Mouse (Mus musculus) liver, embryonic 14.5 days (tissue): ENCODE measurements at regions not wholly inside any gene's neighbourhood (a gene's known extent, or its start where the extent isn't known, plus 50 kb on each side); places are given as distances from the start of the nearest gene placed in this dataset.

Experiments
- ATAC-seq: fragments of 200-750 bp; cut with Nextera tagmentation; 2 replicates; pipeline ENCODE4 v1.8.0; 2017; ENCODE audit warnings: moderate number of reproducible peaks, mild to moderate bottlenecking, moderate library complexity; ENCODE audit not compliant: insufficient read depth
- DNase-seq, 3 experiments: peaks; one replicate each; pipeline ENCODE4 v3.0.0-alpha.2; 2012 to 2013; ENCODE audit warnings: low read depth in 3 of 3, low spot score in 3 of 3
- H3K27ac ChIP-seq: fragments of 300-500 bp; sonication (generic); 2 replicates; pipeline ENCODE4 v1.5.1; 2014; ENCODE audit warnings: moderate library complexity, mild to moderate bottlenecking, control low read depth, inconsistent platforms
- H3K27me3 ChIP-seq: fragments of 300-500 bp; sonication (generic); 2 replicates; pipeline ENCODE4 v1.6.1; 2014; ENCODE audit warnings: mild to moderate bottlenecking, low read length, moderate library complexity; ENCODE audit not compliant: control insufficient read depth, insufficient read depth
- H3K36me3 ChIP-seq: fragments of 300-500 bp; sonication (generic); replicated peaks from 2 replicates; pipeline ENCODE4 v1.6.1; 2014; ENCODE audit warnings: low read depth; ENCODE audit not compliant: control insufficient read depth, insufficient read depth
- H3K4me1 ChIP-seq, 2 experiments: fragments of 200-500 bp in 1 of 2; fragments of 300-500 bp in 1 of 2; sonication (generic) in 1 of 2; replicated peaks; 2 replicates each; pipeline ENCODE4 v1.6.1; 2012 to 2014; ENCODE audit warnings: antibody characterized with exemption in 1 of 2, inconsistent platforms in 1 of 2, low read length in 1 of 2; ENCODE audit not compliant: control insufficient read depth in 2 of 2, insufficient read depth in 2 of 2
- H3K4me2 ChIP-seq: fragments of 300-500 bp; sonication (generic); 2 replicates; pipeline ENCODE4 v1.6.1; 2014; ENCODE audit warnings: low read depth, mild to moderate bottlenecking, control low read depth, moderate library complexity
- H3K4me3 ChIP-seq, 2 experiments: fragments of 200-500 bp in 1 of 2; fragments of 300-500 bp in 1 of 2; sonication (generic) in 1 of 2; 2 replicates each; pipeline ENCODE4 v1.5.1; 2012 to 2014; ENCODE audit warnings: low read depth in 2 of 2, low read length in 2 of 2, mild to moderate bottlenecking in 2 of 2, control low read depth in 1 of 2, inconsistent platforms in 1 of 2, moderate library complexity in 1 of 2; ENCODE audit not compliant: insufficient read depth in 1 of 2
- H3K9ac ChIP-seq: fragments of 300-500 bp; sonication (generic); replicated peaks from 2 replicates; pipeline ENCODE4 v1.6.1; 2014; ENCODE audit warnings: mild to moderate bottlenecking, control low read depth, moderate library complexity
- H3K9me3 ChIP-seq: fragments of 300-500 bp; sonication (generic); 2 replicates; pipeline ENCODE4 v1.6.1; 2016; ENCODE audit warnings: low read length, mixed read lengths; ENCODE audit not compliant: control insufficient read depth
- CTCF ChIP-seq: IDR thresholded peaks from 2 replicates; pipeline ENCODE4 v1.5.1; 2016; ENCODE audit warnings: antibody characterized with exemption, low read depth, control low read depth
- EP300 ChIP-seq: IDR thresholded peaks from 2 replicates; pipeline ENCODE4 v1.6.1; 2016; ENCODE audit warnings: antibody characterized with exemption, low read depth
- WGBS: fragments of 180-500 bp; shearing (Covaris S2); extraction: QIAGEN DNeasy Blood & Tissue Kit; methylation state at CpG from one replicate; pipeline ENCODE4 v1.1.7; 2014; ENCODE audit not compliant: insufficient replicate concordance; 5-methylcytosine and 5-hydroxymethylcytosine counted together

GRCm38 (mm10) chr6:103339961-103340732, 170.2 kb upstream of the Chl1 start:
- no peak overlapping the region for H3K4me3 ChIP-seq
- no peaks in the 10 kb centered on the region for H3K27me3 ChIP-seq
- WGBS: 14% methylated on average over 7 of the region's 7 CpGs
- H3K9ac ChIP-seq: no peak overlapping the region
- H3K36me3 ChIP-seq: no peaks in the 10 kb centered on the region
- peaks cover 0 to 2% of the 10 kb centered on the region in 2 experiments; a peak in 1 of 4 replicates for H3K4me1 ChIP-seq
- no peak overlapping the region for H3K27ac ChIP-seq
- TF ChIP-seq EP300: no peak
- TF ChIP-seq CTCF: no peak
- H3K4me2 ChIP-seq: no peak overlapping the region
- DNase-seq (no peak), ATAC-seq (no peak)
- H3K9me3 ChIP-seq: no peaks in the 10 kb centered on the region

GRCm38 (mm10) chr6:103343515-103343914, 166.9 kb upstream of the Chl1 start:
- DNase-seq (no peak), ATAC-seq (no peak)
- no peak overlapping the region for H3K4me3 ChIP-seq
- TF ChIP-seq CTCF: no peak
- TF ChIP-seq EP300: no peak
- H3K36me3 ChIP-seq: no peaks in the 10 kb centered on the region
- 65% methylated on average over 5 of the region's 5 CpGs for WGBS
- no peaks in the 10 kb centered on the region for H3K27me3 ChIP-seq
- H3K4me2 ChIP-seq: no peak overlapping the region
- H3K9ac ChIP-seq: no peak overlapping the region
- no peak overlapping the region for H3K27ac ChIP-seq
- H3K4me1 ChIP-seq: peaks cover 0 to 2% of the 10 kb centered on the region in 2 experiments; a peak in 1 of 4 replicates
- H3K9me3 ChIP-seq: no peaks in the 10 kb centered on the region

- DNase-seq: no peak
- no peak for ATAC-seq
Observed at GRCm38 (mm10) chr6:103344413-103344812, 166.0 kb upstream of the Chl1 start.

GRCm38 (mm10) chr6:103345195-103345594, 165.2 kb upstream of the Chl1 start:
- Histone ChIP-seq H3K4me3 (no peak overlapping the region), H3K27me3 (no peaks in the 10 kb centered on the region), H3K9me3 (no peaks in the 10 kb centered on the region), H3K27ac (no peak overlapping the region), H3K4me1 (peaks cover 0 to 2% of the 10 kb centered on the region in 2 experiments; a peak in 1 of 4 replicates), H3K9ac (no peak overlapping the region), H3K36me3 (no peaks in the 10 kb centered on the region), H3K4me2 (no peak overlapping the region)
- DNase-seq (no peak), ATAC-seq (no peak)
- no peak for TF ChIP-seq EP300
- no peak for TF ChIP-seq CTCF
- 53% methylated on average over 3 of the region's 3 CpGs for WGBS

More at GRCm38 (mm10) chr6:103344413-103344812, 166.0 kb upstream of the Chl1 start:
- no peak overlapping the region for H3K4me2 ChIP-seq
- H3K4me1 ChIP-seq: peaks cover 0 to 2% of the 10 kb centered on the region in 2 experiments; a peak in 1 of 4 replicates
- H3K9me3 ChIP-seq: no peaks in the 10 kb centered on the region
- H3K27me3 ChIP-seq: no peaks in the 10 kb centered on the region
- no peaks in the 10 kb centered on the region for H3K36me3 ChIP-seq
- H3K9ac ChIP-seq: no peak overlapping the region
- no peak overlapping the region for H3K4me3 ChIP-seq
- no peak for TF ChIP-seq EP300
- TF ChIP-seq CTCF: no peak
- H3K27ac ChIP-seq: no peak overlapping the region
- WGBS: 57% methylated on average over 2 of the region's 2 CpGs

- no peaks in the 10 kb centered on the region for H3K4me1 ChIP-seq
- DNase-seq (no peak), ATAC-seq (no peak)
- no peaks in the 10 kb centered on the region for H3K9me3 ChIP-seq
- H3K36me3 ChIP-seq: no peaks in the 10 kb centered on the region
- WGBS: 59% methylated on average over 3 of the region's 3 CpGs
- no peak for TF ChIP-seq CTCF
- TF ChIP-seq EP300: no peak
- H3K9ac ChIP-seq: no peak overlapping the region
- H3K27me3 ChIP-seq: no peaks in the 10 kb centered on the region
- no peak overlapping the region for H3K4me3 ChIP-seq
- no peak overlapping the region for H3K4me2 ChIP-seq
- H3K27ac ChIP-seq: no peak overlapping the region
Observed at GRCm38 (mm10) chr6:103352405-103353124, 157.8 kb upstream of the Chl1 start.
